Mouse (Mus musculus): ENCODE measurements around the gene Ptgfr. TPM values are rescaled to one million over a fixed set of nuclear protein-coding genes. Genes with fewer than 3 reads are reported as not detected.
A peak's percentile ranks its signal among the peaks of the same experiment; 100 is the strongest.

Gene Ptgfr
- polyA plus RNA-seq, 1 experiment from 2014 or later = 0.27 TPM

DNA sequence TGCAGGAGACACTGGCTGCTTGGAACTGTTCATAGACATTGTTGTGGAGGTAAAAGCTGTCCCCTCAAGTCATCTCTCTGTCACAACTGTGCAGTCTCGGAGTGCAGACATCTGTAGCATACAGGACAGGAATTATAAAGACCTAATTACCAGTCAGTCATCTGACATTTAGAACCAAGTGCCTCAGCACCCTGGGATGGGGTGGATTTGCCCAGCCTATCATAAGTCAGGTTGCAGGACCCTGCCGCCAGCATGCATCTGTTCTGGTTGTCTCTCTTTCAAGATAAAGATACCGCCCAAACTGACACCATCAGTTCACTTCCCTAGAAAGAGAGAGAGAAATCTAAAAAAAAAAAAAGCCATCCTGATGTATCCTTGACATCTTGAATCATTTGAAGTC, 1.6 kb downstream of the Ptgfr start:
- no peak overlapping the region for H3K4me3 ChIP-seq
- no peak overlapping the region for H3K9ac ChIP-seq
- H3K27me3 ChIP-seq = peaks cover 18% of the 10 kb centered on the region
- H3K9me3 ChIP-seq (replicated peaks) = no peaks in the 10 kb centered on the region
- H3K36me3 ChIP-seq (ENCODE audit: poor library complexity, severe bottlenecking) = no peaks in the 10 kb centered on the region
- no peak for ATAC-seq
- WGBS = 49% methylated on average over 3 of the region's 3 CpGs
- peaks cover 12% of the 10 kb centered on the region for H3K4me1 ChIP-seq
- no peak overlapping the region for H3K27ac ChIP-seq
- H3K4me2 ChIP-seq = no peak overlapping the region

DNA sequence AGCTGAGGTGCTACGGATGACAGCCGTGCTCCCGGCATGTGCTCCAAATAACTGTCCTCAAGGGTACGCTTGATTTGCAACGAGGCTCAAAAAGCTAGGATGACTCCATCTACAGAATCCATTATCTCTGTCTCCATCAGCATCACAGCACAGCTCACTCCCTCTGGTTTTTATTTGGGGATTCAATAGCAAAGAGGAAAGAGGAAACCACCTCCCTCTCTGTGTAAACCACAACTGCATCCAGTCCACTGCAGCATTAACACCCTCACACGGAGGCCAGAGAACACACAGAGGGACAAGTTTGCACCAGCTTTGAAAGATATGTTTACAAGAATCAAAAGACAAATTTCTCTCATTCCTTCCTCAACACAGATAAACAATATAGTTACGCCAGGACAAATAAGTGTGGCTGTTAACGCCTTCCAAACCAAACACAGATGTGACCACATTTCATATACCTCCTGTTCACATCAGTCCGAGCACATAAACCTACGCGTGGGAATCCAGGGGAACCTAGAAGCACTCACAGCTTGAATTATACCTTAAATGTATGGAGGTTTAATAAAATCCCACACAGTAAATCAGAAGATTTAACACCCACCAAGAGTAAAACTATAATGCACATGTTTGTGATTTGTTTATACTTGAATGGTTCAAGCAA, 9.3 kb downstream of the Ptgfr start:
- H3K27ac ChIP-seq = no peak overlapping the region
- H3K27me3 ChIP-seq = no peaks in the 10 kb centered on the region
- H3K9me3 ChIP-seq (replicated peaks) = no peaks in the 10 kb centered on the region
- H3K9ac ChIP-seq = no peak overlapping the region
- 89% methylated on average over 11 of the region's 11 CpGs for WGBS
- H3K4me3 ChIP-seq = no peak overlapping the region
- no peak for ATAC-seq
- H3K4me2 ChIP-seq = no peak overlapping the region
- no peaks in the 10 kb centered on the region for H3K36me3 ChIP-seq (ENCODE audit: poor library complexity, severe bottlenecking)
- no peaks in the 10 kb centered on the region for H3K4me1 ChIP-seq

DNA sequence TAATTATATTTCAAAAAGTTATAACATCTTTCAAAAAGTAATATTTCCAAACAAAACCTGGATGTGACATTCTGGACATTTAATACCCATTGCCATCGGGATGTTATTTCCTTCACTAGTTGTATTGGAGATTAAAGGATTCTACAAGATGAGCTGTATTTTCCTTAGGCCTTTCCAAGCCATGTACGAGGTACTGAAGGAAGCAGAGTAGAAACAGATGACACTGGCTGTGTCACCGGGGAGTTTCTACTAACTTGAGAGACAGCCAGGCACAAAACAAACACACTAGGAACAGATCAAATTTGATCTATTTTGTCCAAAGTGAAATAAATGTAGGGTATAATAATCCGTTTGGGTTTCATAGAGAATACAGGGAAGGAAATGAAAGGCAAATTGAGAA, 17.6 kb downstream of the Ptgfr start:
- Histone ChIP-seq H3K36me3 (ENCODE audit: poor library complexity, severe bottlenecking) (no peaks in the 10 kb centered on the region), H3K27ac (no peak overlapping the region), H3K4me1 (no peaks in the 10 kb centered on the region), H3K4me3 (no peak overlapping the region), H3K4me2 (no peak overlapping the region), H3K9ac (no peak overlapping the region), H3K9me3 (replicated peaks) (no peaks in the 10 kb centered on the region), H3K27me3 (no peaks in the 10 kb centered on the region)
- ATAC-seq = no peak
- 88% methylated on average over 4 of the region's 4 CpGs for WGBS

DNA sequence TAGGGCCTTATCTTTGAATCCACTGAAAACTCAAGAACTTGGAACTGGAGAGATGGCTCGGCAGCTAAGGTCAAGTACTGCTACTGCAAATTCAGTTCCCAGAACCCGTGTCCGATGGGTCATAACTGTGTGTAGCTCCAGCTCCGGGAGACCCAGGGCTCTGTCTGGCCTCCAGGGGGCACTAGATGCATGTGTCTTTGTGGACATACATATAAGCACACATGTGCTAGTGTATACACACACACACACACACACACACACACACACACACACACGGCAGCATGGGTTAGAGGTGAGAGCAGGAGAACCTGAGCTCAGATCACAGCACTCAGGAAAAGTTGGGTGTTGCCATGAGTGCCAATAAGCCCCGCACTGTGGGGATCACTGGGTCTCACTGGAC, 19.2 kb downstream of the Ptgfr start:
- 0 out of 2 replicates have a peak, but pooled peaks have one; percentile 53 for ATAC-seq
- Histone ChIP-seq H3K4me3 (no peak overlapping the region), H3K27ac (no peak overlapping the region), H3K4me2 (no peak overlapping the region), H3K9ac (no peak overlapping the region), H3K27me3 (no peaks in the 10 kb centered on the region), H3K36me3 (ENCODE audit: poor library complexity, severe bottlenecking) (no peaks in the 10 kb centered on the region), H3K9me3 (replicated peaks) (no peaks in the 10 kb centered on the region), H3K4me1 (no peaks in the 10 kb centered on the region)
- WGBS = 84% methylated on average over 6 of the region's 6 CpGs

DNA sequence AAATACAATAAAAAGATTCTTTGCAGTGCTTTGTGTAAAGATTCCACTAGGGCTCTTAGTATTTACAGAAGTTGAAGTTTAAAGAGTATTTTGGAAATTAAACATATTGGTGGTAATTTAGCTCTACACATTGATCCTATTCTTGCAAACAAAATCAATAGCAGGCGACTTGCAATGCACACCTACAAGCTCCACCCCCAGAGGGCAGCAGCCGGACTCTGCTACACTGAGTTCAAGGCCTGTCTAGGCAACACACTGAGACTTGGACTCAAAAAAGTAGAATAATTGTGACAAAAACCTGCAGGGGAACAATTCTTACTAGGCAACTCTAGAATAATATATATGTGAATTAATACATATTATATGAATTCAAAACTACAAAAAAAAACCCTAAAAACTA, 28.8 kb downstream of the Ptgfr start:
- H3K27me3 ChIP-seq = no peaks in the 10 kb centered on the region
- 78% methylated on average over 2 of the region's 2 CpGs for whole genome bisulfite sequencing
- no peak for ATAC-seq
- H3K27ac ChIP-seq = no peak overlapping the region
- H3K9me3 ChIP-seq (replicated peaks) = no peaks in the 10 kb centered on the region
- H3K4me3 ChIP-seq = no peak overlapping the region
- no peaks in the 10 kb centered on the region for H3K4me1 ChIP-seq
- no peak overlapping the region for H3K9ac ChIP-seq
- H3K36me3 ChIP-seq (ENCODE audit: poor library complexity, severe bottlenecking) = no peaks in the 10 kb centered on the region
- H3K4me2 ChIP-seq = no peak overlapping the region

DNA sequence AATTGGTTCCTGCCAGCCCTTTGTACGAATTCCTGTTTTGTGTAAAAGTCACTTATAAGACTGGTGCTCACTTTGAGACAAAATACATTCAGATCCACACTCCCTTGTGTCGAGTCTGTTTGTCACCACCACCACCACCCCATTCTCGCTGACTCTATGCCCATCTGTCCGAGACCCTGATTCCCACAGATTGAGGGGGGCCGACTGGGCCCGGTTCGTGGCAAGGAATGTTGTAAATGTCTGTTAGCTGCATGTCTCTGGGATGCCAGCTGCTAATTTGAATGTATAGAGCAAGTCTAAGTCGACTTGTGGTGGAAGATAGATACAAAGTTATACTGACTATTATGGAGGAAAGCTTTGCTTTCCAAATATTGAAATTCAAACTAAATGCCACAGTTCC, 48.8 kb downstream of the Ptgfr start:
- Histone ChIP-seq H3K27ac (no peak overlapping the region), H3K9ac (no peak overlapping the region), H3K36me3 (ENCODE audit: poor library complexity, severe bottlenecking) (no peaks in the 10 kb centered on the region), H3K4me3 (no peak overlapping the region), H3K27me3 (no peaks in the 10 kb centered on the region), H3K9me3 (replicated peaks) (no peaks in the 10 kb centered on the region), H3K4me1 (no peaks in the 10 kb centered on the region), H3K4me2 (no peak overlapping the region)
- no peak for ATAC-seq
- 81% methylated on average over 8 of the region's 8 CpGs for WGBS

DNA sequence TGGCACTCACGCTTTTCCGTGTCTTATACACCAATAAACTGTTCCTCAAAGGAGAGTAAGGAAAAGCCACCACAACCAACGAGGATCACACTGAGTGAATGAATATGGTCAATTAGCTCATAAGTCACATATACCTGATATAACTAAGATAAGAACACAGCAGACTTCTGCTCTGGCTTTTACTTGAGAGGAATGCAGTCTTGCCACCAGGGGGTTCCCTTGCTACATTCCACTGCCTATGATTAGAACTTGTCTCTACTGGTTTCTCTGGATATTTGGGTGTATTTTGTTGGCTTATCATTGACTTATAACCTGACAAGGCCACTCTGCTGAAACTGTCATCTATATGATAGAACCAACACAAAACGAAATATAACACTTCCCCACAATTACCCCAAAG, 62.3 kb downstream of the Ptgfr start:
- Histone ChIP-seq H3K27me3 (no peaks in the 10 kb centered on the region), H3K27ac (no peak overlapping the region), H3K36me3 (ENCODE audit: poor library complexity, severe bottlenecking) (no peaks in the 10 kb centered on the region), H3K4me3 (no peak overlapping the region), H3K9ac (no peak overlapping the region), H3K9me3 (replicated peaks) (no peaks in the 10 kb centered on the region), H3K4me2 (no peak overlapping the region), H3K4me1 (no peaks in the 10 kb centered on the region)
- ATAC-seq = no peak
- WGBS = 76% methylated on average over 4 of the region's 4 CpGs

DNA sequence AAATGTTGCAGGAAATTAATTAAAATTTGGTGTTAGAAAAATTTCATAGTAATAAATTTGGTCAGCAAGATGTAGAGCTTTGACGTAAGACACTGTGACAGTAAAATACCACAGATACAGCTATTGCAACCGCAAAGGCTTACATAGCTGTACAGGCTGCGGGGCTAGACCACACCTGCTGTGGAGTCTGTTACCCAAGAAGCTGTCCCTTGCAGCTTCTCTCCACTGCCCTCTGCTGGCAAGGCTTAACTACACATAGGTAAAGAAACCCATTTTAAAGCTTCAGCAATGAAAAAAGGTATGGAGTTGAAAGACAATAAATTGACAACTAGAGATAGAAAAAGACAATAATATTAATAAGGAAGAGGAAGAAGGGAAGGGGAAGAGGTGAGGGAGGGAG, 66.4 kb downstream of the Ptgfr start:
- Histone ChIP-seq H3K36me3 (ENCODE audit: poor library complexity, severe bottlenecking) (no peaks in the 10 kb centered on the region), H3K9me3 (replicated peaks) (no peaks in the 10 kb centered on the region), H3K4me1 (no peaks in the 10 kb centered on the region), H3K4me3 (no peak overlapping the region), H3K9ac (no peak overlapping the region), H3K27me3 (no peaks in the 10 kb centered on the region), H3K4me2 (no peak overlapping the region), H3K27ac (no peak overlapping the region)
- WGBS = 55% methylated on average over 3 of the region's 3 CpGs
- ATAC-seq = 0 out of 2 replicates have a peak, but pooled peaks have one; percentile 27

DNA sequence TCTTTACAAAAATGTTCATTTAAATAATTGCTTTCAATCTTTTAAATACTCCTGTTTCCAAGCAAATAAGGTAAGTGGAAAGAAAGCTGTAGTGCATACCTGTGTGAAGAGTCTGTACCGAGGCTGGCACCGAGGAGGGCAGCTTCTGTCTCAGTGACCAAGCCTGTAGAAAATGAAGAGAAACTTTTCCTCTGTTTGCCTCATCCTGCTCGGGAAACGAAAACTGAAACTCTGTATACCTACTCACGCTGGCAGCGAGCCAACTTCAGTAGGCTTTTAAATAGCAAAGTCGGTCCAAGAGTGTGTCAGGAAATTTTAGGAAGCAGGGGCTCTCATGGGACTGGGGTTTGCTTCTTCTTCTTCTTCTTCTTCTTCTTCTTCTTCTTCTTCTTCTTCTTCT, 87.7 kb downstream of the Ptgfr start, which contains the start of gene Ifi44:
TSS of gene Ifi44 (minus strand) at position 224 of the 400 bp plus-strand sequence.
- Histone ChIP-seq H3K4me1 (no peaks in the 10 kb centered on the region), H3K9ac (no peak within 1 kb of the TSS), H3K4me3 (no peak within 1 kb of the TSS), H3K9me3 (replicated peaks) (no peaks in the 10 kb centered on the region), H3K27me3 (no peaks in the 10 kb centered on the region), H3K4me2 (no peak within 1 kb of the TSS), H3K36me3 (ENCODE audit: poor library complexity, severe bottlenecking) (no peaks in the 10 kb centered on the region), H3K27ac (no peak within 1 kb of the TSS)
- 72% methylated on average over 7 of the region's 7 CpGs for WGBS
- ATAC-seq = no peak

DNA sequence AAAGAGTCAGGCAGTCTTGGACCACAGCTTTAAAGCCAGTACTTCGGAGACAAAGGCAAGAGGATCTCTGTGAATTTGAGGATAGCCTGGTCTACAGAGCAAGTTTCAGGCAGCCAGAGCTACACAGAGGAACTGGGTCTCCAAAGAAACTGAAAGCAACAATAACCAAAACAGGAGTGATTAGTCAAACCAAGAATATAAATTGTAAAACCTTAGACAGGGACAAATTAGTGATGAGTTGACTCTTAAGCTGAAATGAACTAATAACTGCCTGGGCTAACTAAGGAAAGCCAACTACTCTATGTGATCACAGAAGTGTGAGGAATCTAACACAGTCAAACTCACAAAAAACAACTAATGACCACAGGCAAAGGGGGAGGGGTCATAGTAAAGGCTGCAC, 88.9 kb downstream of the Ptgfr start:
- no peaks in the 10 kb centered on the region for H3K36me3 ChIP-seq (ENCODE audit: poor library complexity, severe bottlenecking)
- no peak overlapping the region for H3K27ac ChIP-seq
- 89% methylated on average over 1 of the region's 1 CpGs for whole genome bisulfite sequencing
- no peak for ATAC-seq
- H3K9ac ChIP-seq = no peak overlapping the region
- H3K4me2 ChIP-seq = no peak overlapping the region
- H3K27me3 ChIP-seq = no peaks in the 10 kb centered on the region
- H3K4me3 ChIP-seq = no peak overlapping the region
- no peaks in the 10 kb centered on the region for H3K9me3 ChIP-seq (replicated peaks)
- H3K4me1 ChIP-seq = no peaks in the 10 kb centered on the region

Other genes with a start within 250 kb of the Ptgfr start
- gene Ifi44, start 87.7 kb downstream of the Ptgfr start, polyA plus RNA-seq (2015; fragmentation: Nextera tagmentation; extraction: Ambion mirVana) = 0.06 TPM in 1 of 2 replicates, not detected in the other
- gene Ifi44l, start 74.7 kb downstream of the Ptgfr start, polyA plus RNA-seq (2015; fragmentation: Nextera tagmentation; extraction: Ambion mirVana) = not detected in 2 replicates